Mouse (Mus musculus) liver, embryonic 14.5 days (tissue): ENCODE data around the gene Hist1h2ao. TPM values are rescaled to one million over a fixed set of nuclear protein-coding genes. Genes with fewer than 3 reads are reported as not detected.
A peak's percentile ranks its signal among the peaks of the same experiment; 100 is the strongest.
"Not testable (repeated sequence)": the region's sequence is repeated elsewhere in the genome, so short reads cannot be mapped to it uniquely, and the experiment has no call there.

Experiments
- ATAC-seq: fragments of 200-750 bp; cut with Nextera tagmentation; 2 replicates; pipeline ENCODE4 v1.8.0; 2017; ENCODE audit warnings: moderate number of reproducible peaks, mild to moderate bottlenecking, moderate library complexity; ENCODE audit not compliant: insufficient read depth
- DNase-seq, 3 experiments: peaks; one replicate each; pipeline ENCODE4 v3.0.0-alpha.2; 2012 to 2013; ENCODE audit warnings: low read depth in 3 of 3, low spot score in 3 of 3
- H3K27ac ChIP-seq: fragments of 300-500 bp; sonication (generic); 2 replicates; pipeline ENCODE4 v1.5.1; 2014; ENCODE audit warnings: moderate library complexity, mild to moderate bottlenecking, control low read depth, inconsistent platforms
- H3K27me3 ChIP-seq: fragments of 300-500 bp; sonication (generic); 2 replicates; pipeline ENCODE4 v1.6.1; 2014; ENCODE audit warnings: mild to moderate bottlenecking, low read length, moderate library complexity; ENCODE audit not compliant: control insufficient read depth, insufficient read depth
- H3K36me3 ChIP-seq: fragments of 300-500 bp; sonication (generic); replicated peaks from 2 replicates; pipeline ENCODE4 v1.6.1; 2014; ENCODE audit warnings: low read depth; ENCODE audit not compliant: control insufficient read depth, insufficient read depth
- H3K4me1 ChIP-seq, 2 experiments: fragments of 200-500 bp in 1 of 2; fragments of 300-500 bp in 1 of 2; sonication (generic) in 1 of 2; replicated peaks; 2 replicates each; pipeline ENCODE4 v1.6.1; 2012 to 2014; ENCODE audit warnings: antibody characterized with exemption in 1 of 2, inconsistent platforms in 1 of 2, low read length in 1 of 2; ENCODE audit not compliant: control insufficient read depth in 2 of 2, insufficient read depth in 2 of 2
- H3K4me2 ChIP-seq: fragments of 300-500 bp; sonication (generic); 2 replicates; pipeline ENCODE4 v1.6.1; 2014; ENCODE audit warnings: low read depth, mild to moderate bottlenecking, control low read depth, moderate library complexity
- H3K4me3 ChIP-seq, 2 experiments: fragments of 200-500 bp in 1 of 2; fragments of 300-500 bp in 1 of 2; sonication (generic) in 1 of 2; 2 replicates each; pipeline ENCODE4 v1.5.1; 2012 to 2014; ENCODE audit warnings: low read depth in 2 of 2, low read length in 2 of 2, mild to moderate bottlenecking in 2 of 2, control low read depth in 1 of 2, inconsistent platforms in 1 of 2, moderate library complexity in 1 of 2; ENCODE audit not compliant: insufficient read depth in 1 of 2
- H3K9ac ChIP-seq: fragments of 300-500 bp; sonication (generic); replicated peaks from 2 replicates; pipeline ENCODE4 v1.6.1; 2014; ENCODE audit warnings: mild to moderate bottlenecking, control low read depth, moderate library complexity
- H3K9me3 ChIP-seq: fragments of 300-500 bp; sonication (generic); 2 replicates; pipeline ENCODE4 v1.6.1; 2016; ENCODE audit warnings: low read length, mixed read lengths; ENCODE audit not compliant: control insufficient read depth
- CTCF ChIP-seq: IDR thresholded peaks from 2 replicates; pipeline ENCODE4 v1.5.1; 2016; ENCODE audit warnings: antibody characterized with exemption, low read depth, control low read depth
- EP300 ChIP-seq: IDR thresholded peaks from 2 replicates; pipeline ENCODE4 v1.6.1; 2016; ENCODE audit warnings: antibody characterized with exemption, low read depth
- WGBS: fragments of 180-500 bp; shearing (Covaris S2); extraction: QIAGEN DNeasy Blood & Tissue Kit; methylation state at CpG from one replicate; pipeline ENCODE4 v1.1.7; 2014; ENCODE audit not compliant: insufficient replicate concordance; 5-methylcytosine and 5-hydroxymethylcytosine counted together
- polyA plus RNA-seq, 2 experiments: library from polyadenylated mRNA; depleted of rRNA in 1 of 2; stranded (reverse) in 1 of 2; unstranded in 1 of 2; fragments of >200 nt; fragmentation: Nextera tagmentation in 1 of 2; extraction: Ambion mirVana in 1 of 2; gene quantifications; 2 replicates each; pipeline versions ENCODE4 v1.2.1 to v1.2.3; 2012 to 2014

Gene Hist1h2ao
- 0.24 TPM in 1 of 2 replicates, not detected in the other for polyA plus RNA-seq (2012; rRNA removed)
- polyA plus RNA-seq (2014; fragmentation: Nextera tagmentation; extraction: Ambion mirVana), result 3.4 TPM in 1 of 2 replicates, not detected in the other

- not testable (repeated sequence) for H3K36me3 ChIP-seq, H3K4me2 ChIP-seq, DNase-seq, H3K4me3 ChIP-seq, H3K27me3 ChIP-seq, H3K9ac ChIP-seq, H3K4me1 ChIP-seq, H3K27ac ChIP-seq, H3K9me3 ChIP-seq
- WGBS, result no CpG with 5 or more reads among the region's 23 CpGs
- peak; percentile 83 for ATAC-seq
Measured at GRCm38 (mm10) chr13:21810073-21810472, at the start of gene Hist1h2ao, which contains the start of gene Hist1h2bq. TSS of gene Hist1h2ao (plus strand) at chr13:21810465. TSS of gene Hist1h2bq (minus strand) at chr13:21810197.

DNA sequence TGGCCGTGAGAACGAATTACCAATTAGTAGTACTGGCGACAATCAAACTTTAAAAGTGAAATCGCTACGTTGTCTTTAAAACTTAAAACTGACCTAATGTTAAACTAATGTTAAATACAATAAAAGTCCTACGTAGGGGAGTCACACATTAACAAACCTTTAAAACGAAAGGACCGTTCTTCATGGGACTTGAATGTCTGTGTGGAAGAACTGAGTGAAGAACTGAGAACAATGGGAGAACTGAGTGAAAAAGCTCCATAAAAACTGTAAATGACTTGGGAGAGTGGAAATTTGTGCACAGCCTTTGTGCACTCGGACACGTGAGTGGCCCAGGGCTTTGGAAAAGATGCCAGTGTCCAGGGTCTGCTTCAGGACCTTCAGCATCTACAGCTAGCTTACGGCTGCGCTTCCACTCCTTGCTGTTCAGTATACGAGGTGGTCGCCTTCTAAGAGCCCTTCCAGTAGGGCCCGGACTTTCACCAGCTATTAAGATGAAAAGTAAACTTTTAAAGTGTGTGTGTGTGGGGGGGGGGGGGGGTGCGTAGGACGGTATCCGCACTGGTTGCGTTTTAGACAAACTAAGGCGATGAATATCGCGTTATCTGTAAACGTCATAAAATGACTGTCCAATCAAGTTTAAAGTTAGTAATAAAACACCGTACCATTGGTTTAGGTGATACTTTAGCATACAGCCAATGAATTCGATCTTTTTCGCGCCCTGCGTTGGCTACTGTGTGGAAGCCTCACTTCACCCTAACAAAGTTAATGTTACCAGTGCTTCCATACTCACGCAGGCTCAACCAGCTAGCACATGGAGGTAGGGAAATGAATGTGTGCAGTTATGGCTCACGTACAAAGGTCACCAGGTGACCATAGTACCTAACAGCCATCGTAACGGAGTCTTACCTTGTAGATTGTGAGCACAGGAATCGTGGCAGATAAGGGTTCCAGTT, 31.2 kb upstream of the Hist1h2ao start:
- peaks cover 21 to 25% of the 10 kb centered on the region in 2 experiments for H3K4me1 ChIP-seq
- no peaks in the 10 kb centered on the region for H3K27me3 ChIP-seq
- 4% methylated on average over 33 of the region's 33 CpGs for WGBS
- H3K9ac ChIP-seq, result peak overlapping the region; percentile 98
- peak overlapping the region; percentile 97 for H3K27ac ChIP-seq
- TF ChIP-seq EP300, result no peak; the same call in none of the 2 replicates
- TF ChIP-seq CTCF, result no peak
- no peaks in the 10 kb centered on the region for H3K9me3 ChIP-seq
- peak overlapping the region; percentile 72 to 93 for H3K4me3 ChIP-seq
- H3K4me2 ChIP-seq, result peak overlapping the region; percentile 90
- ATAC-seq, result peak; percentile 65
- H3K36me3 ChIP-seq, result no peaks in the 10 kb centered on the region
- peak; percentile 88 to 92 (median 91) for DNase-seq

DNA sequence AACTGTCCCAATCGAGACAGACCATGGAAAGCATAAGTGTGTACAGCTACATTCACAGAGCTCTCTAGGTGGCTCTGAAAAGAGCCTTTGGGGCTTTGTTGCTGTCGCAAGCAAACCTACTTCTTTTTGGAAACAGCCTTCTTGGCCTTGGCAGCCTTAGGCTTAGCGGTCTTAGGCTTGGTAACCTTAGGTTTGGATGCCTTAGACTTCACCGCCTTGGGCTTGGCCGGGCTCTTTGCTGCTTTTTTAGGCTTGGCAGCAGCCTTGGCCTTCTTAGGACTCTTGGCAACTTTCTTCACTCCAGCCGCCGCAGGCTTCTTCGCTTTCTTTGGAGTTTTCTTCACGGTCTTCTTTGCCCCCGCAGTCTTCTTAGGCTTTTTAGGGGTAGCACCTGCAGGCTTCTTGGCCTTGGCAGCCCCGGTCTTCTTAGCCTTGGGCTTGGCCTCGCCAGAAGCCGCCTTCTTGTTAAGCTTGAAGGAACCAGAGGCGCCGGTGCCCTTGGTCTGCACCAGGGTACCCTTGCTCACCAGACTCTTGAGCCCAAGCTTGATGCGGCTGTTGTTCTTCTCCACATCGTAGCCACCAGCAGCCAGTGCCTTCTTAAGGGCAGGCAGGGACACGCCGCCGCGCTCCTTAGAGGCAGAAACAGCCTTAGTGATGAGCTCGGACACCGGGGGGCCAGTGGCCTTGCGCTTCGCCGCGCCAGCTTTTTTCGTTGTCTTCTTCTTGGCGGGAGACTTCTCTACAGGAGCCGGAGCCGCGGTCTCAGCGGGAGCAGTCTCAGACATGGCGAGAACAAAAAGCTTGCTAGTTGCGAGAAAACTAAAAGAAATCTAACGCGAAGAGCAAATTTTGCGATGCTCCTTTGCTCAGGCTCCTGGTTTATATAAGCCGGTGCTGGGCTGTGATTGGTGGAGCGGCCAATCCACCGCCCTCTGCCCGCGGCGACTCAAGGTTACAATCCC, 30.2 kb upstream of the Hist1h2ao start, which contains the start of gene Hist1h1b:
Gene Hist1h1b (minus strand): TSS at position 859 of the 965 bp plus-strand sequence.
- WGBS, result 0% methylated on average over 44 of the region's 44 CpGs
- Histone ChIP-seq H3K27ac (peak within 1 kb of the TSS; percentile 97), H3K4me2 (peak within 1 kb of the TSS; percentile 90), H3K27me3 (no peaks in the 10 kb centered on the region), H3K4me3 (peak within 1 kb of the TSS; percentile 72 to 93), H3K36me3 (no peaks in the 10 kb centered on the region), H3K9ac (peak within 1 kb of the TSS; percentile 98), H3K4me1 (peaks cover 29 to 33% of the 10 kb centered on the region in 2 experiments), H3K9me3 (no peaks in the 10 kb centered on the region)
- DNase-seq (peak; percentile 82 to 88 (median 87)), ATAC-seq (peak; percentile 47)
- no peak; the same call in 1 of the 2 replicates for TF ChIP-seq CTCF
- peak; percentile 81 for TF ChIP-seq EP300

- peak overlapping the region; percentile 97 for H3K27ac ChIP-seq
- TF ChIP-seq CTCF, result no peak
- TF ChIP-seq EP300, result no peak
- no peak for ATAC-seq
- no peaks in the 10 kb centered on the region for H3K9me3 ChIP-seq
- peak in 1 of 3 experiments; percentile 43 for DNase-seq
- WGBS, result 33% methylated on average over 6 of the region's 6 CpGs
- H3K36me3 ChIP-seq, result no peaks in the 10 kb centered on the region
- H3K4me3 ChIP-seq, result peak overlapping the region; percentile 11 to 72; a peak in 3 of 4 replicates
- no peaks in the 10 kb centered on the region for H3K27me3 ChIP-seq
- peak overlapping the region; percentile 98 for H3K9ac ChIP-seq
- peaks cover 38 to 40% of the 10 kb centered on the region in 2 experiments for H3K4me1 ChIP-seq
- peak overlapping the region; percentile 90 for H3K4me2 ChIP-seq
Measured at GRCm38 (mm10) chr13:21781021-21781555, 29.2 kb upstream of the Hist1h2ao start.
